Mouse (Mus musculus) adrenal gland, adult 18-20 months (tissue): ENCODE data around the gene BC117090. TPM values are rescaled to one million over a fixed set of nuclear protein-coding genes. Genes with fewer than 3 reads are reported as not detected.
"Not testable (repeated sequence)": the region's sequence is repeated elsewhere in the genome, so short reads cannot be mapped to it uniquely, and the experiment has no call there.

Experiments
- DNase-seq, 2 experiments: peaks; one replicate each; pipeline ENCODE4 v3.0.0; 2021 to 2022; ENCODE audit warnings: low spot score in 2 of 2
- long read RNA-seq, 2 experiments: library from polyadenylated mRNA; stranded (forward); transcript quantifications; one replicate each; pipeline ENCODE4 v2.0.0; 2021
- total RNA-seq, 2 experiments: library from RNA; stranded (reverse); gene quantifications; 1 replicate in 1 of 2; 2 replicates in 1 of 2; pipeline ENCODE4 v1.2.3; 2021

BC117090 gene
- not detected for total RNA-seq
- long read RNA-seq, experiment 1: 0 reads
- long read RNA-seq, experiment 2: 0 reads

DNA sequence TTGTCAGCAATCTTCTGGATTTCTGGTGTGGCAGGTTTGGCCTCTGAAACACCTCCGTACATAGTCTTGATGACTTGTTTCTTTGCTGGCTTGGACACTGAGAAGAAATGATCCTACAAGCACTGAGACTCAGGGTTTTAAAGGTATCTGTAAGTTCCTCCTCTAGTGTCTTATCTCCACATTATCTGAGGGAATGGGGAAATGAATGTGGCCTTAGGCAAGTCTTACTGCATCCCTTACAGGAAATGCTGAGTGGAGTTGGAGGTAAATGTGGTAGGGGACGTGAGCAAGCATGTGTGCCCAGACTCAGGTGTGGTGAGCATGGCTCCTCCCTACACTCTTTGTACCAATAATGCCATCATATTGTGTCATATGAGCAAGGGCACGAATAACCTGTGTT lies at the start of gene BC117090:
TSS of gene BC117090 (minus strand) at position 101 of the 400 bp plus-strand sequence.
- no peak for DNase-seq

DNA sequence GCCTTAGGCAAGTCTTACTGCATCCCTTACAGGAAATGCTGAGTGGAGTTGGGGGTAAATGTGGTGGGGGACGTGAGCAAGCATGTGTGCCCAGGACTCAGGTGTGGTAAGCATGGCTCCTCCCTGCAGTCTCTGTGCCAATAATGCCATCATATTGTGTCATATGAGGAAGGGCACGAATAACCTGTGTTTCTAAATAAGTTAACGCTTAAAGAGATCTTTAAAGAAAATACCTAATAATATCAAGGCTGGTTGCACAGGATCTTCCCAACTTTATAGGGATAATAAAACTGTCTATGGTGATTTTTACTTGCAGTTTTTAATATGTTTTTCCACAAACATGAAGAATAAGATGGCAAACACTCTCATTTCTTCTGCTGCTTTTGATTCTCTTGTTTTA lies 33.5 kb upstream of the BC117090 start, which contains the start of gene BC100530:
TSS of gene BC100530 (minus strand) at position 101 of the 400 bp plus-strand sequence.
- DNase-seq: not testable (repeated sequence)

DNA sequence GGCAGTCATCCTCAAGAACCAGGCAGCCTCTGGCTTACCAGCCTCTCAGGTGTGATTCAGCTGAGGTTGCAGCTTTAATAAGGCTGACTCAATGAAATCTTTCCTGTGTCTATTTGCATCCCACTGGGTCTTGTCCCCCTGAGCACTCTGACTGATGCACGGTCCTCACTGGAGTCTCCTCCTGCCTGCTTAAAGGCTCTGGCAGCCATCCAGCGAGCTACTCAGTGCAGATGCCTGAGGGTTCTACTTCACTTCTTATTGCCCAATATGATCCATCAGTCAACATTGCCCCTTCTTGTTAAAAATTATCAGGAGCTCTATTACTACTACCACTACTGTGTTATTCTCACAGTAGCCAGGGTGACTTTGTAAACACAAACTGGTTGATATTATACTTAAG lies 3.0 kb upstream of the BC117090 start:
- no peak for DNase-seq

DNA sequence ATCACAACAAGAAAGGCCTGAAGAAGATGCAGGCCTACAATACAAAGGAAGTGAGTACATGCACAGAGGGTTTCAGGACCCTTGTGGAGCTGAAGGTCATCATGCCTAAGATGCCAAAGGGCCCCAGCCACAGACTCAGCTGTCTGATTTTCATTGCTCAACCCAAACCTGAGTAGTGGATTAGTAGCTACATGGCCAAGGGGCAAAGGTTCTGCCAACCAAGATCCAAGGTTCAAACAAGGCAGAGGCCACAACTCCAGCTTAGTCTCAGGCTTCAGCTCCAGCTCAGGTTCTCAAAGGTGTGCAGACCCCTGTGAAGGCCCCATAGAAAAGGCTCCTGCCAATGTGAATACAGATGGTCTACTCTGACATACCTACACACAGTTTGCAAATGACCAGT lies 14.8 kb downstream of the BC117090 start:
- DNase-seq: no peak

DNA sequence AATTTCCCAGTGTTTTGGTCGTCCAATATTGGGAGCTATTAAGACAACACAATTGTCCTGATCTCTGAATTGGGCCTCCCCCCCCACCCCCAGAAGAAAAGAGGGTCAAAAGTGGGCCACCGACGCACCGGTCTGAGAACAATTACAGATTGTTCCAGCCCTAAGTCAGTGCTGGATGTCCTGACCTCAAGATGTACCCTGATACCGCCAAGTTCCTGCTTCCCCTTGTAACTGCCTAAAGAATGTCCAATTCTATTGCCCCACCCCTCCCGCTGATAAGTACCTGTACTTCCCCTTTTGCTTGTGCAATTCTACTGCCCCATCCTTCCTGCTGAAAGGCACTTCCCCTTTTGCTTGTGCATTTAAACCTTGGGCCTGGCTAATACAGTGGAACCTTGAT lies 18.0 kb downstream of the BC117090 start:
- DNase-seq: not testable (repeated sequence)

DNA sequence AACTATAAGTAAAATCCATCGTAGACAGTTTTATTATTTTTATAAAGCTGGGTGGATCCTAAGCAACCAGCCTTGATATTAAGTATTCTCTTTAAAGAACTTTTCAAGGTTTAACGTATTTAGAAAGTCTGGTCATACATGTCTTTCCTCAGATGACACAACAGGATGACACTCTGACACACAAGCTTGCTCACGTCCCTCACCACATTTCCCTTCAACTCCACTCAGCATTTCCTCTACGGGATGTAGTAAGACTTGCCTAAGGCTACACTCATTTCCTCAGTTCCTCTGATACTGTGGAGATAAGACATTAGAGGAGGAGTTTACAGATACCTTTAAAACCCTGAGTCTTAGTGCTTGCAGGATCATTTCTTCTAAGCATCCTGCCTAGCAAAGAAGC lies 26.5 kb downstream of the BC117090 start:
- DNase-seq: no peak

DNA sequence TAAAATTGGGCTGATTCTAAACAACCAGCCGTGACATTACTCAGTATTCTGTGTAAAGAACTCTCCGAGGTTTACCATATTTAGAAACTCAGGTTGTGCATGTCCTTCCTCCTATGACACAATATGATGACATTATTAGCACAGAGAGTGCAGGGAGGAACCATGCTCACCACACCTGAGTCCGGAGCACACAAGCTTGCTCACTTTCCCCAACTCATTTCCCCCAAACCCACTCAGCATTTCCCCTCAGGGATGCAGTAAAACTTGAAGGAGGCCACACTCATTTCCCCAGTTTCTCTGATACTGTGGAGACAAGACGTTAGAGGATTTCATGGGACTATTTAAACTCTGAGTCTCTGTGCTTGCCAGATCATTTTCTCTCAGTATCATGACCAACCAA lies 45.0 kb downstream of the BC117090 start:
- no peak for DNase-seq

DNA sequence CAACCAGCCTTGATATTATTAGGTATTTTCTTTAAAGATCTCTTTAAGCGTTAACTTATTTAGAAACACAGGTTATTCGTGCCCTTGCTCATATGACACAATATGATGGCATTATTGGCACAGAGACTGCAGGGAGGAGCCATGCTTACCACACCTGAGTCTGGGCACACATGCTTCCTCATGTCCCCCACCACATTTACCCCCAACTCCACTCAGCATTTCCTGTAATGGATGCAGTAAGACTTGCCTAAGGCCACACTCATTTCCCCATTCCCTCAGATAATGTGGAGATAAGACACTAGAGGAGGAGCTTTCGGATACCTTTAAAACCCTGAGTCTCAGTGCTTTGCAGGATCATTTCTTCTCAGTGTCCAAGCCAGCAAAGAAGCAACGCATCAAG lies 57.3 kb downstream of the BC117090 start, which contains the start of gene Stfa1:
TSS of gene Stfa1 (plus strand) at position 156 of the 400 bp plus-strand sequence.
- not testable (repeated sequence) for DNase-seq

Other genes starting within 250 kb of the BC117090 start
- not detected for gene Csta1, start 203.1 kb downstream of the BC117090 start, total RNA-seq
- not detected for gene Stfa2l1, start 177.5 kb downstream of the BC117090 start, total RNA-seq
- gene Gm5483, start 150.1 kb downstream of the BC117090 start, total RNA-seq: not detected
- not detected for gene Gm5416, start 123.9 kb downstream of the BC117090 start, total RNA-seq
- 1 to 10 TPM in 1 of 2 experiments, not detected in 1; 8.4 TPM for gene 2010005H15Rik, start 112.9 kb downstream of the BC117090 start, total RNA-seq
- not detected for gene Stfa1, start 57.4 kb downstream of the BC117090 start, total RNA-seq
- not detected for gene BC100530, start 33.4 kb upstream of the BC117090 start, total RNA-seq
- gene Stfa2, start 74.1 kb upstream of the BC117090 start, total RNA-seq: not detected
- gene Stfa3, start 121.1 kb upstream of the BC117090 start, total RNA-seq: not detected
- not detected for gene Casr, start 227.8 kb upstream of the BC117090 start, total RNA-seq